ENCODE assay signal across 21 mouse cellular contexts in the genomic region with DNA sequence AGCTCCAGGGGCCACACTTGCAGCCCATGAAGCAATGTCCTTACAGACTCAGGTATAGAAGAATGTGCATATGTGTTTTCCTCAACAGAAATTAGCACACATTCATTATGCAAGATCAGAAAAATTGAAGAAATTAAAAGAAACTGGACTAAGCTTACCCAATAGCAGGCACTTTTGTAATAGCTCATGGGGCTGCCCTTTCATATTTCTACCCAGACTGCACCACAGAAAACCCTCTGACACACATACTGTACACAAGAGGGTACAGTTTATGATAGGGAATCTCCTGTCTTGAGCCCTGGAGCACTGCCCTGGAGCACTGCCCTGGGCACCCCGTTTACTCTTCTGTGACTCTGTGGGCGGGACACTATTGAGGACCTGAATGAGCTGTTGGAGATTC. TPM values are rescaled to one million over a fixed set of nuclear protein-coding genes. Genes with fewer than 3 reads are reported as not detected.
A peak's percentile ranks its signal among the peaks of the same experiment; 100 is the strongest.
DNase-seq lines count a peak whose midpoint lies in the region; ATAC-seq lines count a peak whose summit lies in the region.
"Had no signal": no experiment of that assay in that cellular context is flagged by ENCODE, and none has a peak within 500 bp of the region (broad histone marks: within the 10 kb centered on the region; RNA-seq: fewer than 3 reads in every experiment).

No protein-coding gene starts in this region.

- peak; percentile 54 for ATAC-seq in granulocyte monocyte progenitor cell, adult 5-6 weeks (replicated peaks; ENCODE audit: poor library complexity, severe bottlenecking)
- peak; percentile 61 for ATAC-seq in megakaryocyte progenitor cell, adult 5-6 weeks (replicated peaks; ENCODE audit: poor library complexity)
- ATAC-seq: activated CD4-positive, CD25-positive, alpha-beta regulatory T cell, adult 4 months; CD4-positive, CD25-positive, alpha-beta regulatory T cell, adult 4 months; forebrain, embryonic 13.5 days; forebrain, embryonic 15.5 days; forebrain, postnatal 0 days; Patski had no signal

- peak; percentile 54 for DNase-seq in adipocyte (ENCODE audit: low spot score)
- no peak for DNase-seq in cerebellum, adult 18-20 months
- no peak for DNase-seq in heart, adult 8-10 months (ENCODE audit: low spot score)
- DNase-seq: adrenal gland, adult 2 months; adrenal gland, postnatal 14 days; adrenal gland, postnatal 36 days; B cell, adult 2 months; cerebellum, adult 11 months; cerebellum, adult 2 months; cerebellum, adult 9-10 months; cerebellum, postnatal 10 days; cerebellum, postnatal 25 days; forebrain, postnatal 0 days had no signal

RNA-seq across cellular contexts. Expression of gene Slc17a9, which starts 12.9 kb away (rescaled TPM):
- 19.4 and 21.5 TPM in 2 replicates for total RNA-seq in granulocyte monocyte progenitor cell, adult 5-6 weeks (2014; fragmentation: Nextera tagmentation)
- total RNA-seq in granulocyte monocyte progenitor cell, adult 5-6 weeks (2017): 6.5 and 9.0 TPM in 2 replicates
- 16.6 and 17.4 TPM in 2 replicates for total RNA-seq in megakaryocyte progenitor cell, adult 5-6 weeks (2015)
- total RNA-seq in megakaryocyte progenitor cell, adult 5-6 weeks (2017): 8.0 and 8.4 TPM in 2 replicates
- under 1 TPM; 0.30 to 0.75 (median 0.40) TPM for total RNA-seq in heart, adult 8-10 months (2022)

RNA-seq across cellular contexts. Expression of gene Gid8, which starts 28.1 kb away (rescaled TPM):
- total RNA-seq in granulocyte monocyte progenitor cell, adult 5-6 weeks (2014; fragmentation: Nextera tagmentation): 50.9 and 61.5 TPM in 2 replicates
- 58.6 and 64.3 TPM in 2 replicates for total RNA-seq in granulocyte monocyte progenitor cell, adult 5-6 weeks (2017)
- 59.6 and 70.9 TPM in 2 replicates for total RNA-seq in megakaryocyte progenitor cell, adult 5-6 weeks (2015)
- total RNA-seq in megakaryocyte progenitor cell, adult 5-6 weeks (2017): 55.9 and 73.9 TPM in 2 replicates
- total RNA-seq in heart, adult 8-10 months (2022): 10 to 100 TPM; 57.6 to 66.1 (median 59.5) TPM

RNA-seq across cellular contexts. Expression of gene Dido1, which starts 28.2 kb away (rescaled TPM):
- 44.8 and 57.8 TPM in 2 replicates for total RNA-seq in granulocyte monocyte progenitor cell, adult 5-6 weeks (2014; fragmentation: Nextera tagmentation)
- 48.5 and 51.3 TPM in 2 replicates for total RNA-seq in granulocyte monocyte progenitor cell, adult 5-6 weeks (2017)
- total RNA-seq in megakaryocyte progenitor cell, adult 5-6 weeks (2015): 33.0 and 37.4 TPM in 2 replicates
- 42.9 and 56.0 TPM in 2 replicates for total RNA-seq in megakaryocyte progenitor cell, adult 5-6 weeks (2017)
- total RNA-seq in heart, adult 8-10 months (2022): 10 to 100 TPM; 25.2 to 35.9 (median 31.1) TPM

RNA-seq across cellular contexts. Expression of gene Bhlhe23, which starts 38.7 kb away (rescaled TPM):
- not detected in 2 replicates for total RNA-seq in granulocyte monocyte progenitor cell, adult 5-6 weeks (2014; fragmentation: Nextera tagmentation)
- total RNA-seq in granulocyte monocyte progenitor cell, adult 5-6 weeks (2017): not detected in 2 replicates
- not detected in 2 replicates for total RNA-seq in megakaryocyte progenitor cell, adult 5-6 weeks (2015)
- total RNA-seq in megakaryocyte progenitor cell, adult 5-6 weeks (2017): not detected in 2 replicates
- not detected for total RNA-seq in heart, adult 8-10 months (2022)
- total RNA-seq: adrenal gland, adult 2 months; adrenal gland, postnatal 14 days; adrenal gland, postnatal 36 days; CH12.LX had no signal

Comparison
In these comparisons a context has a peak if more than half of its experiments do, and no peak if none do; other contexts are left out.
1. RNA of gene Slc17a9, which starts 12.9 kb away (total RNA-seq): 6.5 to 21.5 TPM in granulocyte monocyte progenitor cell, adult 5-6 weeks and 8.0 to 17.4 TPM in megakaryocyte progenitor cell, adult 5-6 weeks; 0.30 to 0.75 TPM in heart, adult 8-10 months; every median in the first group is over 4 times any median in the second.